Comparison of ENCODE assay signal across 17 mouse cellular contexts in genomic region chrX:6832553-6832952, GRCm38 (mm10). TPM values are rescaled to one million over a fixed set of nuclear protein-coding genes. Genes with fewer than 3 reads are reported as not detected.
A peak's percentile ranks its signal among the peaks of the same experiment; 100 is the strongest.
DNase-seq lines count a peak whose midpoint lies in the region; ATAC-seq lines count a peak whose summit lies in the region.
"Had no signal": no experiment of that assay in that cellular context is flagged by ENCODE, and none has a peak within 500 bp of the region (broad histone marks: within the 10 kb centered on the region; RNA-seq: fewer than 3 reads in every experiment).

No protein-coding gene starts in this region.

- DNase-seq in hindbrain, embryonic 11.5 days (ENCODE audit: low spot score) = peak; percentile 1
- no peak for DNase-seq in hindbrain, embryonic 14.5 days (ENCODE audit: low spot score)
- DNase-seq in midbrain, embryonic 14.5 days = peak; percentile 32
- DNase-seq in ZHBTc4 (ENCODE audit: low read depth, low spot score) = peak; percentile 34
- no peak for DNase-seq in right cerebral cortex, postnatal 10 days (ENCODE audit: low spot score in 2 of 2)
- no peak for DNase-seq in left cerebral cortex, adult 8-10 months (ENCODE audit: low spot score in 2 of 2)
- DNase-seq: cerebellum, adult 9-11 months; gastrocnemius, postnatal 25 days; thymus, postnatal 4 days had no signal

- ATAC-seq in hindbrain, embryonic 11.5 days (ENCODE audit: low FRiP score) = no peak
- no peak for ATAC-seq in hindbrain, embryonic 14.5 days (ENCODE audit: low FRiP score)
- ATAC-seq in midbrain, embryonic 14.5 days (ENCODE audit: low FRiP score, low TSS enrichment) = no peak
- no peak for ATAC-seq in midbrain, embryonic 16.5 days
- ATAC-seq: forebrain, embryonic 16.5 days; midbrain, embryonic 15.5 days had no signal

- H3K4me3 ChIP-seq in hindbrain, embryonic 11.5 days (ENCODE audit: low read depth, low read length) = no peak overlapping the region
- H3K4me3 ChIP-seq in hindbrain, embryonic 14.5 days (replicated peaks; ENCODE audit: low read length) = no peak overlapping the region
- H3K4me3 ChIP-seq in midbrain, embryonic 14.5 days (replicated peaks; ENCODE audit: low read depth, low read length) = no peak overlapping the region
- no peak overlapping the region for H3K4me3 ChIP-seq in midbrain, embryonic 16.5 days (ENCODE audit: low read depth, low read length)
- H3K4me3 ChIP-seq: embryonic facial prominence, embryonic 15.5 days; heart, embryonic 13.5 days; midbrain, embryonic 15.5 days; neural tube, embryonic 15.5 days; stomach, embryonic 15.5 days had no signal

- no peaks in the 10 kb centered on the region for H3K27me3 ChIP-seq in hindbrain, embryonic 11.5 days (ENCODE audit: control insufficient read depth, insufficient read depth, low read length)
- no peaks in the 10 kb centered on the region for H3K27me3 ChIP-seq in hindbrain, embryonic 14.5 days (ENCODE audit: control insufficient read depth, insufficient read depth, low read length)
- no peaks in the 10 kb centered on the region for H3K27me3 ChIP-seq in midbrain, embryonic 14.5 days (ENCODE audit: control insufficient read depth, insufficient read depth, low read length)
- no peaks in the 10 kb centered on the region for H3K27me3 ChIP-seq in midbrain, embryonic 16.5 days (ENCODE audit: control insufficient read depth, insufficient read depth, low read depth, low read length)
- H3K27me3 ChIP-seq: embryonic facial prominence, embryonic 15.5 days; heart, embryonic 13.5 days; midbrain, embryonic 15.5 days; neural tube, embryonic 15.5 days; stomach, embryonic 15.5 days had no signal

- no peaks in the 10 kb centered on the region for H3K4me1 ChIP-seq in hindbrain, embryonic 11.5 days (replicated peaks; ENCODE audit: control insufficient read depth, insufficient read depth, low read length)
- H3K4me1 ChIP-seq in hindbrain, embryonic 14.5 days (replicated peaks; ENCODE audit: control insufficient read depth, insufficient read depth, low read length) = no peaks in the 10 kb centered on the region
- no peaks in the 10 kb centered on the region for H3K4me1 ChIP-seq in midbrain, embryonic 14.5 days (ENCODE audit: control insufficient read depth, insufficient read depth, low read length)
- no peaks in the 10 kb centered on the region for H3K4me1 ChIP-seq in midbrain, embryonic 16.5 days (ENCODE audit: control insufficient read depth, insufficient read depth, low read length)
- H3K4me1 ChIP-seq: embryonic facial prominence, embryonic 15.5 days; heart, embryonic 13.5 days; midbrain, embryonic 15.5 days; neural tube, embryonic 15.5 days; stomach, embryonic 15.5 days had no signal

- H3K9ac ChIP-seq in hindbrain, embryonic 11.5 days (ENCODE audit: low read depth, low read length) = no peak overlapping the region
- no peak overlapping the region for H3K9ac ChIP-seq in hindbrain, embryonic 14.5 days
- no peak overlapping the region for H3K9ac ChIP-seq in midbrain, embryonic 14.5 days (replicated peaks; ENCODE audit: low read length)
- no peak overlapping the region for H3K9ac ChIP-seq in midbrain, embryonic 16.5 days (ENCODE audit: low read depth, low read length)
- H3K9ac ChIP-seq: embryonic facial prominence, embryonic 15.5 days; heart, embryonic 13.5 days; midbrain, embryonic 15.5 days; neural tube, embryonic 15.5 days; stomach, embryonic 15.5 days had no signal

- H3K27ac ChIP-seq in hindbrain, embryonic 11.5 days (ENCODE audit: low read depth, low read length) = no peak overlapping the region
- no peak overlapping the region for H3K27ac ChIP-seq in hindbrain, embryonic 14.5 days
- no peak overlapping the region for H3K27ac ChIP-seq in midbrain, embryonic 14.5 days (replicated peaks; ENCODE audit: low read depth, low read length)
- H3K27ac ChIP-seq in midbrain, embryonic 16.5 days (ENCODE audit: low read length) = no peak overlapping the region
- H3K27ac ChIP-seq: embryonic facial prominence, embryonic 15.5 days; heart, embryonic 13.5 days; midbrain, embryonic 15.5 days; neural tube, embryonic 15.5 days; stomach, embryonic 15.5 days had no signal

- no peaks in the 10 kb centered on the region for H3K36me3 ChIP-seq in hindbrain, embryonic 11.5 days (ENCODE audit: control insufficient read depth, insufficient read depth, low read length)
- no peaks in the 10 kb centered on the region for H3K36me3 ChIP-seq in hindbrain, embryonic 14.5 days (replicated peaks; ENCODE audit: control insufficient read depth, insufficient read depth)
- no peaks in the 10 kb centered on the region for H3K36me3 ChIP-seq in midbrain, embryonic 14.5 days (ENCODE audit: control insufficient read depth, insufficient read depth, low read length)
- H3K36me3 ChIP-seq in midbrain, embryonic 16.5 days (ENCODE audit: control insufficient read depth, insufficient read depth, low read length) = no peaks in the 10 kb centered on the region
- H3K36me3 ChIP-seq: embryonic facial prominence, embryonic 15.5 days; heart, embryonic 13.5 days; midbrain, embryonic 15.5 days; neural tube, embryonic 15.5 days; stomach, embryonic 15.5 days had no signal

- H3K9me3 ChIP-seq in hindbrain, embryonic 11.5 days (ENCODE audit: control insufficient read depth, low read length) = no peaks in the 10 kb centered on the region
- H3K9me3 ChIP-seq in hindbrain, embryonic 14.5 days (ENCODE audit: control insufficient read depth, low read length) = no peaks in the 10 kb centered on the region
- no peaks in the 10 kb centered on the region for H3K9me3 ChIP-seq in midbrain, embryonic 14.5 days (ENCODE audit: control insufficient read depth, low read length)
- no peaks in the 10 kb centered on the region for H3K9me3 ChIP-seq in midbrain, embryonic 16.5 days (replicated peaks; ENCODE audit: control insufficient read depth, low read length, poor library complexity, severe bottlenecking)
- H3K9me3 ChIP-seq: embryonic facial prominence, embryonic 15.5 days; heart, embryonic 13.5 days; midbrain, embryonic 15.5 days; neural tube, embryonic 15.5 days; stomach, embryonic 15.5 days had no signal

- WGBS in hindbrain, embryonic 11.5 days = 63% methylated on average over 2 of the region's 2 CpGs
- 65% methylated on average over 2 of the region's 2 CpGs for WGBS in hindbrain, embryonic 14.5 days
- 54% methylated on average over 2 of the region's 2 CpGs for WGBS in midbrain, embryonic 14.5 days
- 55% methylated on average over 2 of the region's 2 CpGs for WGBS in midbrain, embryonic 16.5 days

- no peak overlapping the region for H3K4me2 ChIP-seq in hindbrain, embryonic 11.5 days (replicated peaks; ENCODE audit: low read depth, low read length)
- no peak overlapping the region for H3K4me2 ChIP-seq in hindbrain, embryonic 14.5 days (replicated peaks)
- no peak overlapping the region for H3K4me2 ChIP-seq in midbrain, embryonic 14.5 days (ENCODE audit: low read length)
- no peak overlapping the region for H3K4me2 ChIP-seq in midbrain, embryonic 16.5 days (ENCODE audit: low read length)
- H3K4me2 ChIP-seq: embryonic facial prominence, embryonic 15.5 days; heart, embryonic 13.5 days; liver, embryonic 11.5 days; midbrain, embryonic 15.5 days; neural tube, embryonic 15.5 days; stomach, embryonic 15.5 days had no signal

RNA-seq across cellular contexts. Expression of gene Dgkk, which starts 53.4 kb away (rescaled TPM):
- polyA plus RNA-seq in hindbrain, embryonic 11.5 days (2014; fragmentation: Nextera tagmentation; extraction: Ambion mirVana) = 0.22 and 0.37 TPM in 2 replicates
- 3.9 and 5.7 TPM in 2 replicates for polyA plus RNA-seq in hindbrain, embryonic 14.5 days (2014; fragmentation: Nextera tagmentation; extraction: Ambion mirVana)
- polyA plus RNA-seq in midbrain, embryonic 14.5 days (2014; fragmentation: Nextera tagmentation; extraction: Ambion mirVana) = 2.1 TPM in 2 replicates
- 2.0 and 2.7 TPM in 2 replicates for polyA plus RNA-seq in midbrain, embryonic 16.5 days (2015; fragmentation: Nextera tagmentation; extraction: Ambion mirVana)
- 1 to 10 TPM in 3 of 4 experiments, under 1 TPM in 1; 0.91 to 1.7 (median 1.3) TPM for total RNA-seq in left cerebral cortex, adult 8-10 months (2022)

Comparison
In these comparisons a context has a peak if more than half of its experiments do, and no peak if none do; other contexts are left out.
1. DNase-seq: peak in hindbrain, embryonic 11.5 days (single experiment), midbrain, embryonic 14.5 days (single experiment) and ZHBTc4 (single experiment); none in hindbrain, embryonic 14.5 days (single experiment), right cerebral cortex, postnatal 10 days (0 of 2) and left cerebral cortex, adult 8-10 months (0 of 2).